Mouse (Mus musculus) erythroblast, embryonic 14.5 days (primary cell): ENCODE data around the gene Acsl5.

Source experiments
- GATA1 ChIP-seq: IDR thresholded peaks from 2 replicates; pipeline ENCODE4 v1.6.1; 2012; ENCODE audit warnings: low read length, inconsistent platforms, mixed read lengths
- TAL1 ChIP-seq: IDR thresholded peaks from 3 replicates; pipeline ENCODE4 v1.6.1; 2012; ENCODE audit warnings: low read length, inconsistent platforms, mixed read lengths

DNA sequence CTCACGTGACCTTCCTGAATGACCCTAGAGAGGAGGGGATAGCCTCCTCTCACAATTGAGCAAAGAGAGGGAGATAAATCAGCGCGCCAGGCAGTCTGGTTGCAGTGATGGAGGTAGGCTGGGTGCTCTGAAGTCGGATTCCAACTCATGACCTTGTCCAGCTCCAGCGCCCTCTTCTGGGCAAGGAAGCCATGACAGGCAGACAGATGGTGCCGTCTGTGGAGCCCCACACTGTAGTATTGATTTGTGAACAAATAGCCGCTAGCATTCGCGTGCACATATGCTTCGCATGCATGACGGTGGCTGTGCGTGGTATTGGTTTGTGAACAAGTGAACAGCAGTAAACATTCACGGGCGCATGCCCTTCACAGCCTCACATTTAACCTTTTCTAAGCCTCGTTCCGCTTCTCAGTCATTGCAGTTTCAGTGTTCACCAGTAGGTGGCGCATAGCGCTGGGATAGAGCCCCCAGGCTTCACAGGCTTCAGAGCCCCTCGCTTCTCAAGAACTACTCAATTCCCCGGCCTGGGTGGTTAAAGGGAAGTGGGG lies 33.5 kb upstream of the Acsl5 start:
- TF ChIP-seq TAL1: no peak
- no peak for TF ChIP-seq GATA1
